ENCODE assay signal across 8 mouse cellular contexts in the genomic region with DNA sequence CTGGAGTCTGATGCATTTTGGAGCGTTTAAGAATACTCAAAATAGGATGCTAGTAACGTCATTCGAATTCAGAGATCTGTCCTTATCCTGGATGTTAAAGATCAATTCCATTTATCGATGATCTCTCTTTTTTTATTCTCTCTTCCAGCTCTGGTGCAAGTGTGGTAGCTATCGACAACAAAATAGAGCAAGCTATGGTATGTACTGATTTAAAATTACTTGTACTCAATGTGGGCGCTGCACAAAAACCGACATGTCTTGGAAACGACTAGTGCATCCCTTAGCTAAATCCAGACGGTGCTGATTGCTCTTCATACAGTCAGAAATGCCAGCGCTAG. TPM values are rescaled to one million over a fixed set of nuclear protein-coding genes. Genes with fewer than 3 reads are reported as not detected.
DNase-seq lines count a peak whose midpoint lies in the region; ATAC-seq and TF ChIP-seq lines count a peak whose summit lies in the region.

No protein-coding gene starts in this region.

- dilution Hi-C loops in CH12.LX (cut with MboI; ENCODE audit: extremely low pct_ligation_motif_present, extremely low pct_unique_long_range_greater_than_20kb, low sequenced_read_pairs) = no loop called here

- no peaks in the 10 kb centered on the region for H3K9me3 ChIP-seq in heart, embryonic 12.5 days (replicated peaks)
- H3K9me3 ChIP-seq in CH12.LX (replicated peaks; ENCODE audit: low read length) = no peaks in the 10 kb centered on the region
- H3K9me3 ChIP-seq in forebrain, embryonic 13.5 days (replicated peaks) = no peaks in the 10 kb centered on the region
- H3K9me3 ChIP-seq in liver, embryonic 14.5 days (ENCODE audit: control insufficient read depth, low read length) = no peaks in the 10 kb centered on the region

- WGBS in heart, embryonic 12.5 days = under 1% methylated on average over 10 of the region's 10 CpGs
- 1% methylated on average over 10 of the region's 10 CpGs for WGBS in forebrain, embryonic 13.5 days
- under 1% methylated on average over 10 of the region's 10 CpGs for WGBS in liver, embryonic 14.5 days (ENCODE audit: insufficient replicate concordance)

- no peaks in the 10 kb centered on the region for H3K27me3 ChIP-seq in heart, embryonic 12.5 days (replicated peaks)
- peaks cover 6% of the 10 kb centered on the region for H3K27me3 ChIP-seq in CH12.LX (replicated peaks)
- no peaks in the 10 kb centered on the region for H3K27me3 ChIP-seq in forebrain, embryonic 13.5 days
- no peaks in the 10 kb centered on the region for H3K27me3 ChIP-seq in liver, embryonic 14.5 days (ENCODE audit: control insufficient read depth, insufficient read depth, low read length)

- no peak for TF ChIP-seq EP300 in CH12.LX (IDR thresholded peaks at IDR 0.05; ENCODE audit: low read length)
- no peak for TF ChIP-seq EP300 in liver, embryonic 14.5 days (IDR thresholded peaks at IDR 0.05; ENCODE audit: low read depth)

- peak overlapping the region; percentile 100 for H3K27ac ChIP-seq in heart, embryonic 12.5 days (ENCODE audit: poor library complexity, severe bottlenecking)
- H3K27ac ChIP-seq in CH12.LX (ENCODE audit: insufficient read depth, low read depth) = no peak overlapping the region
- H3K27ac ChIP-seq in forebrain, embryonic 13.5 days = peak overlapping the region; percentile 100
- peak overlapping the region; percentile 95 for H3K27ac ChIP-seq in liver, embryonic 14.5 days

- H3K9ac ChIP-seq in heart, embryonic 12.5 days = peak overlapping the region; percentile 99
- H3K9ac ChIP-seq in CH12.LX (ENCODE audit: insufficient read depth, low read depth) = peak overlapping the region; percentile 10; the same call in 1 of the 2 replicates
- peak overlapping the region; percentile 99 for H3K9ac ChIP-seq in forebrain, embryonic 13.5 days
- peak overlapping the region; percentile 99 for H3K9ac ChIP-seq in liver, embryonic 14.5 days (replicated peaks)

- DNase-seq in heart, adult 9 months (ENCODE audit: low spot score in 2 of 2) = no peak
- no peak for DNase-seq in CH12.LX (ENCODE audit: extremely low read depth)
- DNase-seq in liver, embryonic 14.5 days (ENCODE audit: low read depth in 3 of 3, low spot score in 3 of 3) = peak in 1 of 3 experiments; percentile 16
- DNase-seq in left cerebral cortex, adult 11 months (ENCODE audit: low spot score) = no peak
- no peak for DNase-seq in urinary bladder, postnatal 4 days (ENCODE audit: low spot score in 2 of 2)

- no peak for TF ChIP-seq RAD21 in CH12.LX (IDR thresholded peaks at IDR 0.05; ENCODE audit: low read depth, low read length)

- H3K79me2 ChIP-seq in CH12.LX (replicated peaks; ENCODE audit: control insufficient read depth, extremely low read depth, insufficient read depth, poor library complexity, severe bottlenecking) = no peaks in the 10 kb centered on the region

- peak overlapping the region; percentile 97 for H3K4me2 ChIP-seq in heart, embryonic 12.5 days
- no peak overlapping the region for H3K4me2 ChIP-seq in CH12.LX (ENCODE audit: insufficient read depth, low read depth, poor library complexity, severe bottlenecking)
- peak overlapping the region; percentile 93 for H3K4me2 ChIP-seq in forebrain, embryonic 13.5 days
- peak overlapping the region; percentile 84 for H3K4me2 ChIP-seq in liver, embryonic 14.5 days (ENCODE audit: low read depth)

- in situ Hi-C loops in CH12.LX (cut with MboI; ENCODE audit: low pct_ligation_motif_present, low pct_unique_long_range_greater_than_20kb, low sequenced_read_pairs) = loop anchor here (10.0 kb wide), 2 partner anchors 370 to 500 kb away; no protein-coding TSS in a partner anchor

- H3K4me3 ChIP-seq in heart, embryonic 12.5 days = peak overlapping the region; percentile 64
- H3K4me3 ChIP-seq in CH12.LX (replicated peaks in 1 of 3; ENCODE audit: low read depth in 2 of 3, low read length in 2 of 3, poor library complexity in 1 of 3) = no peak overlapping the region
- peak overlapping the region; percentile 72 for H3K4me3 ChIP-seq in forebrain, embryonic 13.5 days
- peak overlapping the region; percentile 87 to 97 for H3K4me3 ChIP-seq in liver, embryonic 14.5 days (ENCODE audit: insufficient read depth in 1 of 2, low read depth in 2 of 2, low read length in 2 of 2)

- H3K36me3 ChIP-seq in heart, embryonic 12.5 days = peaks cover 21% of the 10 kb centered on the region
- H3K36me3 ChIP-seq in CH12.LX (replicated peaks in 1 of 2; ENCODE audit: control insufficient read depth in 1 of 2, insufficient read depth in 1 of 2, low read length in 1 of 2) = no peaks in the 10 kb centered on the region
- peaks cover 35% of the 10 kb centered on the region for H3K36me3 ChIP-seq in forebrain, embryonic 13.5 days (ENCODE audit: poor library complexity, severe bottlenecking)
- H3K36me3 ChIP-seq in liver, embryonic 14.5 days (replicated peaks; ENCODE audit: control insufficient read depth, insufficient read depth, low read depth) = peaks cover 18% of the 10 kb centered on the region

- H3K4me1 ChIP-seq in heart, embryonic 12.5 days (replicated peaks) = peaks cover 23% of the 10 kb centered on the region
- peaks cover 0 to 9% of the 10 kb centered on the region in 2 experiments; a peak in 2 of 4 replicates for H3K4me1 ChIP-seq in CH12.LX (ENCODE audit: control insufficient read depth in 1 of 2, insufficient read depth in 2 of 2)
- H3K4me1 ChIP-seq in forebrain, embryonic 13.5 days = peaks cover 29% of the 10 kb centered on the region
- H3K4me1 ChIP-seq in liver, embryonic 14.5 days (replicated peaks; ENCODE audit: control insufficient read depth in 2 of 2, insufficient read depth in 2 of 2, low read length in 1 of 2) = peaks cover 10 to 11% of the 10 kb centered on the region in 2 experiments; a peak in 3 of 4 replicates

- no peak for TF ChIP-seq CTCF in CH12.LX (conservative IDR thresholded peaks at IDR 0.05 in 1 of 2, IDR thresholded peaks at IDR 0.05 in 1 of 2; ENCODE audit: low read depth in 2 of 2, low read length in 2 of 2)
- TF ChIP-seq CTCF in liver, embryonic 14.5 days (IDR thresholded peaks at IDR 0.05; ENCODE audit: low read depth) = no peak

- no peak for ATAC-seq in heart, embryonic 12.5 days (ENCODE audit: insufficient number of reproducible peaks, low FRiP score)
- ATAC-seq in forebrain, embryonic 13.5 days = no peak
- ATAC-seq in liver, embryonic 14.5 days (ENCODE audit: insufficient read depth) = no peak
- ATAC-seq in frontal cortex, adult (ENCODE audit: low TSS enrichment) = no peak

- no peak for TF ChIP-seq POLR2A in CH12.LX (IDR thresholded peaks at IDR 0.05; ENCODE audit: low read depth, low read length)

TF ChIP-seq in CH12.LX, 34 proteins besides CTCF, POLR2A, EP300 and RAD21:
- no peak for TF ChIP-seq USF2 (conservative IDR thresholded peaks at IDR 0.05; ENCODE audit: low read depth, low read length)
- TF ChIP-seq NELFE (IDR thresholded peaks at IDR 0.05; ENCODE audit: low read depth, low read length) = no peak
- no peak for TF ChIP-seq CHD2 (IDR thresholded peaks at IDR 0.05; ENCODE audit: low read length)
- TF ChIP-seq POLR2AphosphoS2 (IDR thresholded peaks at IDR 0.05; ENCODE audit: low read depth, low read length) = no peak
- no peak for TF ChIP-seq NRF1 (IDR thresholded peaks at IDR 0.05; ENCODE audit: low read depth, low read length)
- no peak for TF ChIP-seq SIN3A (IDR thresholded peaks at IDR 0.05; ENCODE audit: low read length)

RNA-seq across cellular contexts. Expression of gene Serp2, which starts 51.6 kb away (rescaled TPM):
- polyA plus RNA-seq in heart, embryonic 12.5 days (2016; fragmentation: Nextera tagmentation; extraction: Ambion mirVana) = 18.5 and 18.8 TPM in 2 replicates
- total RNA-seq in CH12.LX (2012; rRNA removed) = not detected in 2 replicates
- total RNA-seq in CH12.LX (2014; rRNA removed) = not detected in 2 replicates
- not detected in 2 replicates for polyA plus RNA-seq in CH12.LX (2012; ENCODE audit: insufficient read length, low read depth)
- polyA plus RNA-seq in forebrain, embryonic 13.5 days (2015; fragmentation: Nextera tagmentation; extraction: Ambion mirVana) = 75.8 and 76.8 TPM in 2 replicates
- 0.31 and 0.63 TPM in 2 replicates for polyA plus RNA-seq in liver, embryonic 14.5 days (2012; rRNA removed)
- 1.3 and 1.7 TPM in 2 replicates for polyA plus RNA-seq in liver, embryonic 14.5 days (2014; fragmentation: Nextera tagmentation; extraction: Ambion mirVana)

Comparison
In these comparisons a context has a peak if more than half of its experiments do, and no peak if none do; other contexts are left out.
1. H3K4me3 ChIP-seq: peak in heart, embryonic 12.5 days (single experiment), forebrain, embryonic 13.5 days (single experiment) and liver, embryonic 14.5 days (2 of 2); none in CH12.LX (0 of 3).
2. H3K9ac ChIP-seq: peak in every context shown above with its lines; median percentile 99 in heart, embryonic 12.5 days; 99 in forebrain, embryonic 13.5 days; 99 in liver, embryonic 14.5 days; 10 in CH12.LX.